Mouse (Mus musculus) heart, postnatal 0 days (tissue): ENCODE data around the gene Cyp4a30b.
"Not testable (repeated sequence)": the region's sequence is repeated elsewhere in the genome, so short reads cannot be mapped to it uniquely, and the experiment has no call there.

Experiments used
- CTCF ChIP-seq: IDR thresholded peaks from 2 replicates; pipeline ENCODE4 v1.5.1; 2016; ENCODE audit warnings: antibody characterized with exemption, control low read depth, low read depth
- EP300 ChIP-seq: IDR thresholded peaks from 2 replicates; pipeline ENCODE4 v1.6.1; 2016; ENCODE audit warnings: antibody characterized with exemption, low read depth

GRCm38 (mm10) chr4:115411324-115411723, 41.1 kb upstream of the Cyp4a30b start, which contains the start of gene Cyp4a12b:
- not testable (repeated sequence) for TF ChIP-seq EP300, CTCF
